Mouse (Mus musculus): ENCODE data around the gene Pbx1.

DNA sequence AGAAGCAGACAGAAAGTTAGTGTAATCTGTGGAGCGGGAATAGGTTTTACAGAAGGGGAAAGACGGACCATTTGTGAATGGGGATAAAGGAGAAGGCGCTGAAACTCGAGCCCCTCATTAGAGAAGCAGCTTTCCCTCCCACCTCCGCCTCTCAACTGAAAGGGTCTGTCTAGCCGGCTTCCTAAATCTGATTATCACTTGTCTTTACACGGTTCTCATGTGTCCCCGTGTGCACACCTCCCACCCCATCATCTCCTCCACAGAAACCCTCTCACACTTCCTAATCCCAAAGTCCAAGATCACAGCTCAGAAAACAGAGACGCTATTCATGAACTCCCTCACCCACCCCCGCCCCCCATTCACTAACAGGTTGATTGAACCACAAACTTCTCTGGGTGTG is 21.5 kb downstream of the Pbx1 start:
- TF ChIP-seq CTCF (IDR thresholded peaks at IDR 0.05; ENCODE audit: low read depth): no peak
- no peak for TF ChIP-seq EP300 (IDR thresholded peaks at IDR 0.05; ENCODE audit: low read depth)
